Mouse (Mus musculus): ENCODE data around the gene Sergef.

Gene Sergef

DNA sequence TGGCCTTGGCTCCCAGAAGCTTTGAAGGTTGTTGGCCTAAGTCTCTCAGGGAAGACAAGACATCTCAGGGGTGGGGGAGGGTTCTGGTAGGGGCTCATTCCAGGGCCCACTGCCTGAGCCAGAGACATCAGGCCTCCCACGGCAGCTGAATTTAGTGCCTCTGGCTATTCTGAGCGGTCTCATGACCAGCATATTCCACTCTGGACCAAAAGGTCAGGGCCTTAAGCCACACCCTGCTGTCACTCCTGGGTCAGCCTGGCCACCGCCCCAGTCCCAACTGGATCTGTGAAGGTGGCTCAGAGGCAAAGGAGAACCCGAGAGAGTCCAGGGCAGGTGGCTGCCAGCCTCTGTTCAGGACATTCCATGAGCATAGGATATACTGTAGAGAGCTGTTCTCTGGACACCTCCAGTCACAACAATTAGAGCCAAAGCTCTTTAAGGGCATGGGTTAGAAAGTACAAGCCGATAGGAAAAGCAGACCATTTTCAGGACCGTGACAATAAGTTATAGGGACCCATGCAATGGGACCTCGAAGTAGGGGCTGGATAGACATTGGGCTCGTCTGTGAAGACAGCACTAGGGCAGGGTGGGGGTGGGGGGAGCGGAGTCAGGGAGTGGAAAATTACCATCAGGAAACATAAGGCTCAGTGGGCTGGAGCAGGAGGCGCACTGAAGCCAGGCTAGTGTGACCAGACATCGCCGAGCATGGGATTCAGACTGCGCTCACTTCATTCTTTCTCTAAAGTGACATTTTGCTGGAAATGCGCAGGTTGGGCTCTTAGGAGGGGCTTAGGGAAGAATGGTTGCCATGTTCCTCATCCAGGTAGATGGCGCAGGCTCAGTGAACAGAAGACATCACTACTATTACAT lies 235.8 kb downstream of the Sergef start:
- no peak for DNase-seq (ENCODE audit: low spot score)

DNA sequence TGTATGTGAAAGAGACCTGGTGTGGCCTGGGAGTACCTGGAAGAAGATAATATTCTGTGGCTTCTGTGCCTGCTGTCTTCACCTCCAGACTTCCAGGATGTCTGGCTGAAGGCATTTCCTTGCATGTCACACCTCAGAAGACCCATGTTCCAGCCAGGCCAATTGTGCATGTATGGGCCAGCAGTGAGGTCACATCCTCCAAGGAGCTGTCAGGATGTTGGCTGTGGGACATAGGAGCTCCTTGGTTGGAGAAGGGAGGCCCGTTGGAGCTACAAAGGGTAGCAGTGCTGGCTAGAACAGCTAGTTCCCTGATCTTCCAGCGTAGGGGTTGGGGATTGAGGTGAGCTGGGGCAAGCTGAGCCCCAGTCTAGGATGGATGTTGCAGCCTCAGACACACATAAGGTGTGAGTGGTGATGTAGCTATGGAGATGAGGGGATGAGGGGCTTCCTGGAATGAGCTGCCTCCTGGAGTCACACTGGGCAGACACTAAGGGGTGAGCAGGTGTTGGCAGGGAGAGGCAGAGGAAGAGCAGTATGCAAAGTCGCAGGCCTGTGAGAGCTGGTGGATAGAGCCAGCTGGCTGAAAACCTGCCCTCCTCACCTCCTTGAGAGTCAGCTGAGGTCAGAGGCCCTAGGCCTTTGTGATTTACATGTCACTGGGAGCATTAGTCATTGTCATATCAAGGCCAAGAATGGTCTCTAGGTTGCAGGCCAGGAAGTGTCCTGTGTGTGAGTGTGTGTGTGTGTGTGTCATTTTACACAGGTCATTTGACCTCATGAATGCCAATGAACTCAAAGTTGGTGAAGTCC lies 238.0 kb downstream of the Sergef start:
- no peak for DNase-seq (ENCODE audit: low spot score)

GRCm38 (mm10) chr7:46400346-46400745 lies 239.3 kb downstream of the Sergef start:
- DNase-seq (ENCODE audit: low spot score): no peak

- DNase-seq (ENCODE audit: low spot score): no peak
Measured at GRCm38 (mm10) chr7:46399676-46400075, 239.9 kb downstream of the Sergef start.

- no peak for DNase-seq (ENCODE audit: low spot score)
Measured at GRCm38 (mm10) chr7:46398612-46399011, 241.0 kb downstream of the Sergef start.

- no peak for DNase-seq (ENCODE audit: low spot score)
Measured at GRCm38 (mm10) chr7:46397732-46398333, 241.8 kb downstream of the Sergef start.

DNA sequence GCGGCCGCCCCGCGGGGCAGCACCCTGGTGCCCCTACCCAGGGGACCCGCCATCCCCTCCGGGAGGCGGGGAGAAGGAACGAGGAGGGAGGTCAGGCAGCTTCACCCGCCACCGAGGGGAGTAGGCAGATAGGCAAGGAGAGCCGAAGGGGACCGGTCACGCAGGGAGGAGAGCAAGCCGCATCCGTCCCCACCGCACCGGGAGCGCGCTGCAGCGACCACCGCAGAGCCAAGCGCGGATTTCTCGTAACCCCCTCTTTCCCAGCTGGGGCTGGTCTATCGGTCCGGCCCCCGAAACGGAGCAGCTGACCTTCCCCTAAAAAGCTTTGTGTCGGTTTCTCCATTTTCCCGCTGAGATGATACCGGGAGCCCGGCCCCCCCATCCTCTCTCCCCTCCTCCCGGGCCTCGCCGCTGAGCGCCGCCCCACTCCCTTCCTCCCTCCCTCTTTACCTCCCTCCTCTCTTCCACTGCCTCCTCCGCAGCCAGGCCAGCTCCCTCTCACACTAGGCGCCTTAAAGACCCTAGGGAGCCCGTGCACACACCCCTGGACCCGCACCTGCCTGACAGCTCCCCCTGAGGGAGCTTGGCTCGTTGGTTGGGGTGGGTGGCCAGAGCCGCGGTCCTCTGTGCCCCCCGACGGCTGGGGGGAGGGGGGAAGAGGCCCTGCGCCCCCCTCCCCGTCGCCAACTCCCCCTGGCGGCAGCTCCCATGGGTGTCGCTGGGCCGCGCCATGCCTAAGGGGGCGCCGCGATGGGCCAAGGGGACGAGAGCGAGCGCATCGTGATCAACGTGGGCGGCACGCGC lies 242.5 kb downstream of the Sergef start:
- no peak for DNase-seq (ENCODE audit: low spot score)

DNA sequence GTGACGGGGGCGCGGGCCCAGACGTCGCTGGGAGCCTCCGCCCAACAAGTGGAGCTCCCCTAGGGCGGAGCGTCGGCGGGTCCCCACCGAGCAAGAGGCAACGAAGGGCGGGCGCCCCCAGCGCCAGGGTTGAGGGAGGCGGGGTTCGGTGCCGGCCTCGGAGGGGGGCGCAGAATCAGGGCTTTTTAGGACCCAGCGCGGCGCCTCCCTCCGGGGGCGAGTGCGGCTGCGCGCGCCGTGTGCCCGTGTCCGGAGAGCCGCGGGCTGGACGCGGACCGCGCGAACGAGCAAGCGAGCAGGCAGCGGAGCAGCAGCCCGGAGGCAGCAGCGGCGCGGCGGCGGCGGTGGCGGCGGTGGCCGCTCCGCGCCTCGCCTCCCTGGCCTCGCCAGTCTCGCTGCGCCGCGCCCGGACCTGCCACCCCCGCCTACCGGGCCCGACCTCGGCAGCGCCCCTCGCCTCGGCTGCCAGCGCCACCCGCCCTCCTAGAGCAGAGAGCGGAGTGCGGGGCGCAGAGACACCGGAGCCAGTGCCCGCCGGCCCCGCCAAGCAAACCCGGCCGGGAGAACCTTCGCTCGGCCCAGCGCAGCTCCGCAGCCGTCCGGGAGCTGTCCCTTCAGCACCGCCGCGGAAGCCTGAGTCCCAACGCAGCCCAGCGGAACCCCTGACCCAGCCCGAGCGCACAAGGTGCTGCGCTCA lies 243.2 kb downstream of the Sergef start, which contains the start of gene Kcnc1:
Gene Kcnc1, plus strand, starts transcription at position 267 of the 697 bp plus-strand sequence.
- DNase-seq (ENCODE audit: low spot score): peak; percentile 14

GRCm38 (mm10) chr7:46395571-46395970 lies 244.0 kb downstream of the Sergef start:
- no peak for DNase-seq (ENCODE audit: low spot score)

DNA sequence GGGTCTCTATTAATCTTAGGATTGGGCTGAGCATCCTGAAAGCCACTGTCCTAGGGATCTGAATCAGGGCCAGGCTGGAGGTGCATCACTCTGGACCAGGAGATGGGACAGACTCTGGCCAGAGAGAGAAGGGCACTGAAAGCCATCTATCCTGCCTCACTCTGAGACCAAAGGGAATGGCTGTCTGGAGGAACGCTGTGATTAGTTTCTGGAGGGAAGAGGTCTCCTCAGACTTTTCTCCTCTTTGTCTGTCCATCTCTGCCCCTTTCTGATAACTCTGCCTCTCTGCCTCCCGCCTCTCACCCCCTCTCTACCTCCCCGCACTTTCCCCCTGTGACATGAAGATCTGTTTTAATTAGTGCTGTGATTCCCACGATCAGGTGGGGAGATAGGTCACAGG lies 244.7 kb downstream of the Sergef start:
- no peak for DNase-seq (ENCODE audit: low spot score)

DNA sequence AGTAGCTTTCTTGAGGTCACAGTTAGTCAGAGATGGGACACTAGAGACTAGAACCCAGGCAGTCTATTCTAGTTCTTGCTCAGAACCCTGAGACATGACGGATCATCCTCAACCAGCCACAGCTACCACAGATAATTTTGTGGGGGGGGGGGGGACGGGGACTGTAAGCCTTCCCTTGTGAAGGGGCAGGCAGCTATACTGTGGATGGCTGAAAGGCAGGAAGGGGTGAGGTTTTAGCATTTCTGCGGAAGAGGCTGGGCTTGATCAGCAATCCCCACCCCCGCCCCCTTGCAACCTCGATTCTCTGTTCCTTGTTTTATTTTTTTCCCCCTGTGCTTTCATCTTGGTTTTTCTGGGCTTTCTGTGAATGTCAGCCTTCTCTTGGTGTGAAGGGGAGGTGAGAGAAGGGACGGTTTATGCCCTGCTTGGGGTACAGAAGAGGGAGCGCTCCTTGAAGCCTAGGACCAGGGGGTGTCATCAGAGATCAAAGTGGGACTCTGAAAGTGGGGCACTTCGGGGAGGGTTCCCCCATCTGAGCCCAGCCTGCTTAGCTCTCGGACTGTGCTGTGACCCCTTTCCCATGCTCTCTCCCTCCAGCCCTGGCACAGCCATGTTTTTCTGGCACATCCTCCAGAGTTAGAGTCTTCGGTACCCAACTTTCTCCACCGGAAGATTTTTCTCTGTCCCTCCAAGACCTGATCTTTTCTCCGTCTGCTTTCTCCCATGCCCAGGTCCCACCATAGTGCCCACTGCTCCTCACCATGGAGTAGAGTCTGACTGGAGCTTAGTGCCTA lies 245.7 kb downstream of the Sergef start:
- DNase-seq (ENCODE audit: low spot score): no peak

Data from c-Kit-positive CD71-positive TER-119-positive erythroid progenitor cells, embryonic 14.5 days (primary cell).